Mouse (Mus musculus): Measurements from ENCODE around the gene Olfr211.
A peak's percentile ranks its signal among the peaks of the same experiment; 100 is the strongest.
"Not testable (repeated sequence)": the region's sequence is repeated elsewhere in the genome, so short reads cannot be mapped to it uniquely, and the experiment has no call there.

The Olfr211 gene

DNA sequence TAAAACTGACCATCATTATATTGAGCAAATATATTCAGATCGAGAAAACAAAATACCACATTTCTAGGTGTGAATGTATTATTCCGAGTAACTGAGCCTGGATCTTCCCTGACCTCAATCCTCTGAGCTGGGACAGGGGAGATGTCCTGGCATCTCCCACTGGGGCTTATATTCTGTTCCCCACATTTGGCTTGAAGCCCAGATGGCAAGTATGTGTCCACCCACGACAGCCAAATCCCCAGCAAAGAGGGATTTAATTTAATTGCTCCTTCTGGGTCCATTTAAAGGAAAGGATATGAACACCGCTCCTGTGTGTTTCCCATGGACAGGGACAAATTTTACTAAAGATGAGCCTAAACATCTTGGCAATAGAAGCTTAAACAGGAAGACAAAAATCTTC is at the start of gene Olfr211:
Gene Olfr211, plus strand, starts transcription at position 301 of the 400 bp plus-strand sequence.
- no peak for DNase-seq (ENCODE audit: inconsistent age in 2 of 2, low spot score in 1 of 2)

GRCm38 (mm10) chr6:116439531-116439930 is 49.4 kb upstream of the Olfr211 start:
- DNase-seq (ENCODE audit: inconsistent age in 2 of 2, low spot score in 1 of 2): no peak

DNA sequence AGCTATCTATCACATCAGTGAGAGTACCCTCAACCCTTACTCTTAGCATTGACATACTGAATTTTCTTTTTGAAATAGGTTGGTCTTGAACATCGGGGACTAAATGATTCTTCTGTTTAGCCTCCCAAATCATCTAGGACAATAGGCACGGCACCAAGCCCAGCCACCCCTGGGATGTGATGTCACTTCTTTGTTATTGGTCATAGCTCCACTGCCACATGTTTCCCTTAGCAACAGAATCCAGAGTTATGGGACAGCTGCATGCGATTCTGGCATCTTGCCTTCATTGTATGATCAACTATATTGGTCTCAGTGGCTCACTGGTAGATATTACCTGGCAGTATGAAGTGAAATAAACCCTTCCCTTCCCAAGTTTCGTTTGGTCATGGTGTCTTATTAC is 48.4 kb upstream of the Olfr211 start:
- no peak for DNase-seq (ENCODE audit: inconsistent age in 2 of 2, low spot score in 1 of 2)

DNA sequence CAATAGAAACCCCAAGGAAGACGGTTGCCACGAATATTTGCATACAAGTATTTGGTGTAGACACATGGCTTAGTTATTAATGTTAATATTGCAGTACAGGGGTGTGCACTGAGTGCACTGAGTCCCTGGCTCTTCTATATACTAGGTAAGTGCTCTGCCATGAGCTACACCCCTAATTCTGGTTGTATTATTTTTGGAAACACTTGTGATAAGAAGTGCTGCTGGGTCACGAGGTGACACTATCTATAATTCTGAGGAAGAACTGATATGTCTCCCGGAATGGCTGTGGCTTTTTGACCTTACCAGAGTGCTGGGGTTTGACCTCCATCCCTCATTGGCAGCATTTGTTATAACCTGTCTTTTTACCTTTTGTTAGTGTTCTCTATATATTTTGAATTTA is 48.0 kb upstream of the Olfr211 start:
- no peak for DNase-seq (ENCODE audit: inconsistent age in 2 of 2, low spot score in 1 of 2)

DNA sequence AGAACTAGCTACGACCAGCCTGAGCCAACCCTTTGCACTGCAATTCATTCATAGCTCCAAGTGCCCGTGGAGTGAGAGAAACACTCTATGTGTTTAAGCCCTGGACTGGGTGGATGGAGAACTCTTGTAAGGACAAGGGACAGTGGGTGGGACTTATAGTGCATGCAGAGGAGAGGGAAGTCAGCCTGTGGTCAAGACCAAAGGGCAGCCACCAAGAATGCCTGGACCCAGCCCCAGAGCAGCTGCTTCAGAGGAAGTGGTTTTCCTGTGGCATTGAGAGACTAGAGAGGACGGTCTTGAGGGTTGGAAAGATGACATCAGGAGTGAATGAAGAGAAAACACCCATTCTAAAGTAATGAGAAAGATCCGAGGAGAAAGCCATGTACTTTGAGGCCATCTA is 33.1 kb upstream of the Olfr211 start:
- DNase-seq (ENCODE audit: inconsistent age in 2 of 2, low spot score in 1 of 2): peak; percentile 21 to 33

- no peak for DNase-seq (ENCODE audit: inconsistent age in 2 of 2, low spot score in 1 of 2)
These were observed 32.4 kb upstream of the Olfr211 start for GRCm38 (mm10) chr6:116456482-116456881.

DNA sequence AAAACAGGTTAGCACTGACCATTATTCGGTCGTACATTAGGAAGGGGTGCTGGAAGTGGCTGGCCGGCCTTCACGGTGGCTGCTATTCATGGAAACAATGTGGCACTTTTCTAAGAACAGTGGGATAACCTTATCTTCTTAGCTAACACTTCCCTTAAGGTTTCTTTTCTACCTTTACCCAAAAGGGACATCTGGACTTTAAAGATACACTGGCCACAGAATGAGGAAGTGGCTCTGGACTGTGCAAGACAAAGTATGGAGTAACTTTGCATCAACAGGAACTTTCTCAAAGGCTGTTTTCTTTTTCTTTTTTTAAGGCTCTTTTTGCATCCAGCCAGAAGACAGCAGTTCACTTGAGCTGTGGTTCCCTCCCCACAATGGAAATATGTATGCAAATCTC is 30.2 kb upstream of the Olfr211 start:
- DNase-seq (ENCODE audit: inconsistent age in 2 of 2, low spot score in 1 of 2): no peak

DNA sequence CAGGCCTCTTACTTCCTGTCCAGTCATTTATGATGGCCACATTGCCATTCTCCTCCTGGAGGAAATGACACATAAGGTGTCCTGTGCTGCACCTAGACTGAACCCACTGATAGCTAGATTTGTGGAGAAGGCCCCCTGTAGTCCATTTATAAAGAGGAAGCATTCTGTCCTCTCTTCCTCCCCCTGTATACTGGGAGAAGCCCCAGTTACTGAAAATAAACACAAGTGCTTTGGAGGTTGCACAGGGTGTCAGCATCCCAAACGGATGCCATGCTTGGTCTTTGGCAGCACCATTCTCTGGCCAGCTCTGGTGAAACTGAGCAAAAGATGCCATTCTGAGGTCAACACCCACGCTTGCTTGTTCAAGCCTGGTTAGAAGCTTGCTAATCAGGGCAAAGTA is 29.7 kb upstream of the Olfr211 start:
- no peak for DNase-seq (ENCODE audit: inconsistent age in 2 of 2, low spot score in 1 of 2)

DNA sequence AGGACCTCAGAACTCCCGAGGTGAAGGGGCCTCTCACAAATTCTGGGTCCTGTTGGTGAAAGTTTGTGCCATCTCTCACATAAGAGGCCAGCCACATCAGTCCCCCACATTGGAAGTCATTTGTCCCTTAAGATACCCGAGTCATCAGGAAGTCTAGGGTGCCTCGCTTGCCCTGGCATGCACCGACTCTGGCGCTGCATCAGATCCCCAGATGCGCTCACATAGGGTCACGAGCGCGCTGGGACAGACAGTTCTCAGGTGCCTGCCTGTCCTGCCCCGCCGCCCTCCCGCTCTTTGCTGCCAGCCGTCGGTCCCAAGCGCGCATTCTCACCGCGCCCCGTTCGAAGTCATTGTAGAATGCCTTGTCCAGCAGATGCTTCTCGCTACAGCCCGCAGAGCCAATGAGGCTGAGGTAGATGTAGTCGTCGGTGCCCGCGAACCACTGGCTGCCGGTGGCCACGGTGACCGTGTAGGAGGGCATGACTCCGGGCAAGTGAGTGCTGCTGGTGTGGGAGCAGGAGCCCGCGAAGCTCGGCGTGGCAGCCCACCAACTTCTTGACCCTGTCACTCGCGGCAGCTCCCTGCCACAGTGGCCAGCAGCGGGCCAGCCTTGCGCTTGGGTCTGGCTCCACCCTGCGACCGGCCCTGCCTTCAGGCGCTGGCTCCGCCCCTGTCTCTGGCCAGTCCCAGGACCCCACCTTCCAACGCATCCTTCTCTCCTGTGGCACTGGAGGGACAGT is 28.2 kb upstream of the Olfr211 start, which contains the start of gene Alox5:
Gene Alox5, minus strand, starts transcription at position 635 of the 740 bp plus-strand sequence.
- DNase-seq (ENCODE audit: inconsistent age in 2 of 2, low spot score in 1 of 2): peak; percentile 14 to 42

DNA sequence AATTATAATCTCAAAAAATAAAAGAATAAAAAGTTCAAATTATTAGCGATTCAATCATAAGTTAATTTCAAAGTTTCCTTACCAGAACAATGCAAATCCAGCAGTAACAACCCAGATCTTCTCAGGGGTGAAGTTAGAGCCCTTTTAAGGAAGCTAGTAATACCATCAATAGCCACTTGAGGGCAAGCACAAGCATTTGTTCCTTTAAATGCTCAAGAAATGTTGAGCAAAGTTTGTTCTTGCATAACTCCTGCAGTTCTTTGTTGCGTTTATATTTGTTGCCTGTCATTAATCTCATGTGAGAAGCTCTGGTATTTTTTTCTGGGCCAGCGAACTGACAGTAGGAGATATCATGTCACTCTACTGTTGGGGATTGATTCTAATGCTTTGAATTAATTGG is 20.8 kb upstream of the Olfr211 start:
- peak in 1 of 2 experiments; percentile 48 for DNase-seq (ENCODE audit: inconsistent age in 2 of 2, low spot score in 1 of 2)

- no peak for DNase-seq (ENCODE audit: inconsistent age in 2 of 2, low spot score in 1 of 2)
These were observed 3.8 kb upstream of the Olfr211 start for GRCm38 (mm10) chr6:116485081-116485480.

GRCm38 (mm10) chr6:116486833-116487232 is 2.1 kb upstream of the Olfr211 start:
- DNase-seq (ENCODE audit: inconsistent age in 2 of 2, low spot score in 1 of 2): no peak

DNA sequence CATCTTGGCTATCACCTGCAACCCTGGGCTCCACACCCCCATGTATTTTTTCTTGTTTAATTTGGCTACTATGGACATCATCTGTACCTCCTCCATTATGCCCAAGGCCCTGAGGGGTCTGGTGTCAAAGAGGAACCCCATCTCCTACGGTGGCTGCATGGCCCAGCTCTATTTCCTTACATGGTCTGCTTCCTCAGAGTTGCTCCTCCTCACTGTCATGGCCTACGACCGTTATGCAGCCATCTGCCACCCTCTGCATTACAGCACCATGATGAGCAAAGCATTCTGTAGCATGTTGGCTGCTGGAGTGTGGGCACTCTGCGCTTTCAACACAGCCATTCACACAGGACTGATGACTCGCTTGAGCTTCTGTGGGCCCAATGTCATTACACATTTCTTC is 4.9 kb downstream of the Olfr211 start:
- DNase-seq (ENCODE audit: inconsistent age in 2 of 2, low spot score in 1 of 2): no peak

- DNase-seq (ENCODE audit: inconsistent age in 2 of 2, low spot score in 1 of 2): no peak
These were observed 7.1 kb downstream of the Olfr211 start for GRCm38 (mm10) chr6:116495960-116496359.

DNA sequence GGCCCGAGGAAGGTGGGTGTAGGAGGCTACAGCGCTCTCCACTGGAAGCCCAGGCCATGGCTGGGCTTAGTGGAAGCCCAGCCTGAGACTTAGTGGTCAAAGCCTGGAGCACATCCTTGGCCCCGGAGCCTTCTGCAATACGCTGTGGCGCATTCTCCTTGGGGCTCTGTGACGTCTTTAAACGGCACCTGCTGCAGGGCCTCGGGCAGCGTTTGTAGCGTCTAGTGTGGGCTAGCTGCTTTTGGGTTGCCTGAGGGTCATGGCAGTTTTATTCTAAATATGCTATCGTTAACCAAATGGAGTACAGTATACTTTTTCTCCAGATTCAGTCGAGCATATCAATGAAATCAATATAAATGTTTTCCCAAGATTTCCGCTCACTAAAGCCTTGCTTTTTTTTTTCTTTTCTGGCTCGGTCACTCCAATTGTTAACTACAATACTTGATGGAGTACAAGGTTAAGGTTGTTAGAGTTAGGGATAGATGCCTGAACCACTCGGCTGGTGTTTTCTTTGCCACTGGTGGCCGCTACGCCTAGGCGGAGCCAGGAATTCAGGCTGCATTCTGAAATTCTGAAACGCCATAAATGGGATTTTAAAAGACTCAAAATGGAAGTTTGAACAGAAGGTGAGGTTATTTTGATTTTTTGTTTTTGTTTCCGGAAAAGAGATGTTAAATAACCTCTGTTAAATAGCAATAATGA is 17.6 kb downstream of the Olfr211 start, which contains the start of gene Olfr212:
Gene Olfr212, plus strand, starts transcription at position 215 of the 702 bp plus-strand sequence.
- DNase-seq (ENCODE audit: inconsistent age in 2 of 2, low spot score in 1 of 2): not testable (repeated sequence)

DNA sequence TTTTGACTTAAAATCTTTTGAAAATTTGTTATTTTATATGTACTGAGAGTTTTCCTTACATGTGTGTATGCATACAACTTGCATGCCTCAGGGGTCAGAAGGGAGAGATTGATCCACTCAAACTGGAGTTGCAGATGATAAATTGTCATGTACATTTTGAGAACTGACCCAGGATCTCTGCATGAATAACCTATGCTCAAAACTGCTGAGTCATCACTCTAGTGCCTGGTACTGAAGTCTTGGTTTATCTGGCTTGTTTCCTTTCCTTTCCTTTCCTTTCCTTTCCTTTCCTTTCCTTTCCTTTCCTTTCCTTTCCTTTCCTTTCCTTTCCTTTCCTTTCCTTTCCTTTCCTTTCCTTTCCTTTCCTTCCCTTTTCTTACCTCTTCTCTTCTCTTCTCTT is 25.9 kb downstream of the Olfr211 start:
- DNase-seq (ENCODE audit: inconsistent age in 2 of 2, low spot score in 1 of 2): no peak

DNA sequence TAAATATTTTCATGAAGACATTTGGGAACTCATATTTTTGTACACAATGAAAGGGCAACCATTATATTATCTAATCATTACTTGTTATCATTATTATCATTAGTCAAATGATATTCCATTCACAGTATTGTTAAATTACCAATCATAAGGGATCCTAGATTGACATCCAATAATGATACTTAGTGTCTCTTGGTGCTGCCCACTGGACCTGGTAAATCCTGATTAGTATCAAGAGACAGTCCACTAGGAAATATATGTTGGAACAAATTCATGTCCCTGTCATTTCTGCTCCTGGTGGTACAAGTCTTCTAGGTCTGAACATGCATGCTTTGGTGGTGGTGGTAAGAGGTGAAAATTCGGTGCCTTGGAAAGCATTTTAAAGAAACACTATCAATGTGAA is 49.3 kb downstream of the Olfr211 start, which contains the start of gene Olfr213:
Gene Olfr213, plus strand, starts transcription at position 301 of the 400 bp plus-strand sequence.
- no peak for DNase-seq (ENCODE audit: inconsistent age in 2 of 2, low spot score in 1 of 2)

DNA sequence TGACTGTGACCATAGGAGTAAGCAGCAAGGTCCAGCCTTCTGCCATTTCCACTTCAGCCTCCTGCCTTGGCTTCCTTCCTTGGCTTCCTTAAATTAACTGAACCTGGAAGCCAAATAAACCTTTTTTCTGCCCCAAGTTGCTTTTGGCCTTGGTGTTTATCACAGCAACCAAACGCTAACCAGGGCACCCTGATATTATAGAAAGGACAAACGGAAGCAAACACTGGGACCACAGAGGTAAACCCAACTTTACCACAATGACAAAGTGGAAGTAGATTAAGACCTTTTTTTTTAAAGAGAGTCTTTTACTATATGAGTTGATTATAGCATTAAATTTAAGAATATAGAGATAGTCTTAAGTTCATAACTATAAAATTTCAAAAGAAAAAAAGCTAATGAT is 53.6 kb downstream of the Olfr211 start:
- no peak for DNase-seq (ENCODE audit: inconsistent age in 2 of 2, low spot score in 1 of 2)
